ENCODE assay signal across 11 mouse cellular contexts in genomic region chr12:82189076-82189675, GRCm38 (mm10). TPM values are rescaled to one million over a fixed set of nuclear protein-coding genes. Genes with fewer than 3 reads are reported as not detected.
DNase-seq lines count a peak whose midpoint lies in the region; ATAC-seq and TF ChIP-seq lines count a peak whose summit lies in the region.
"Had no signal": no experiment of that assay in that cellular context is flagged by ENCODE, and none has a peak within 500 bp of the region (broad histone marks: within the 10 kb centered on the region; RNA-seq: fewer than 3 reads in every experiment).

No protein-coding gene starts in this region.

- no peak for TF ChIP-seq POLR2A in spleen, adult 2 months (IDR thresholded peaks at IDR 0.05; ENCODE audit: low read depth, low read length)
- TF ChIP-seq POLR2A in thymus, adult 2 months (IDR thresholded peaks at IDR 0.05; ENCODE audit: control insufficient read depth, extremely low read depth, insufficient read depth, low read length, poor library complexity) = no peak

- peak overlapping the region; percentile 34; the same call in 1 of the 2 replicates for H3K9ac ChIP-seq in heart, embryonic 11.5 days (ENCODE audit: low read depth, low read length)
- no peak overlapping the region for H3K9ac ChIP-seq in limb, embryonic 11.5 days (ENCODE audit: low read length)
- no peak overlapping the region for H3K9ac ChIP-seq in midbrain, embryonic 13.5 days (replicated peaks)

- H3K4me3 ChIP-seq in heart, embryonic 11.5 days (ENCODE audit: low read depth, low read length) = no peak overlapping the region
- no peak overlapping the region for H3K4me3 ChIP-seq in spleen, adult 2 months (ENCODE audit: extremely low read depth, insufficient read depth, insufficient read length)
- no peak overlapping the region for H3K4me3 ChIP-seq in limb, embryonic 11.5 days (ENCODE audit: low read depth, low read length)
- H3K4me3 ChIP-seq in midbrain, embryonic 13.5 days (replicated peaks) = no peak overlapping the region
- H3K4me3 ChIP-seq in thymus, adult 2 months (ENCODE audit: control insufficient read depth, insufficient read depth, low read length) = no peak overlapping the region

- H3K36me3 ChIP-seq in heart, embryonic 11.5 days (ENCODE audit: control insufficient read depth, insufficient read depth, low read length) = no peaks in the 10 kb centered on the region
- H3K36me3 ChIP-seq in spleen, adult 2 months (ENCODE audit: control insufficient read depth, insufficient read depth, low read length) = no peaks in the 10 kb centered on the region
- H3K36me3 ChIP-seq in limb, embryonic 11.5 days (ENCODE audit: control insufficient read depth, insufficient read depth, low read length) = no peaks in the 10 kb centered on the region
- H3K36me3 ChIP-seq in midbrain, embryonic 13.5 days = no peaks in the 10 kb centered on the region
- no peaks in the 10 kb centered on the region for H3K36me3 ChIP-seq in thymus, adult 2 months (ENCODE audit: control insufficient read depth, insufficient read depth, low read length)

- no peaks in the 10 kb centered on the region for H3K27me3 ChIP-seq in heart, embryonic 11.5 days (ENCODE audit: control insufficient read depth, insufficient read depth, low read length)
- H3K27me3 ChIP-seq in spleen, adult 2 months (ENCODE audit: control insufficient read depth, insufficient read depth, low read length) = no peaks in the 10 kb centered on the region
- H3K27me3 ChIP-seq in limb, embryonic 11.5 days (ENCODE audit: control insufficient read depth, insufficient read depth, low read length) = no peaks in the 10 kb centered on the region
- H3K27me3 ChIP-seq in midbrain, embryonic 13.5 days = no peaks in the 10 kb centered on the region
- H3K27me3 ChIP-seq in thymus, adult 2 months (ENCODE audit: control insufficient read depth, insufficient read depth, low read length) = no peaks in the 10 kb centered on the region

- peaks cover 66% of the 10 kb centered on the region for H3K4me1 ChIP-seq in heart, embryonic 11.5 days (ENCODE audit: control insufficient read depth, insufficient read depth, low read length)
- peaks cover 19% of the 10 kb centered on the region; the same call in 1 of the 2 replicates for H3K4me1 ChIP-seq in spleen, adult 2 months (ENCODE audit: control insufficient read depth, insufficient read depth, insufficient read length)
- peaks cover 38% of the 10 kb centered on the region for H3K4me1 ChIP-seq in limb, embryonic 11.5 days (ENCODE audit: control insufficient read depth, insufficient read depth, low read length)
- peaks cover 7% of the 10 kb centered on the region; the same call in 1 of the 2 replicates for H3K4me1 ChIP-seq in midbrain, embryonic 13.5 days (replicated peaks)
- peaks cover 30% of the 10 kb centered on the region for H3K4me1 ChIP-seq in thymus, adult 2 months (replicated peaks; ENCODE audit: control insufficient read depth, insufficient read depth, low read length)

- 0 out of 2 replicates have a peak overlapping the region, but pooled peaks have one; percentile 29 for H3K27ac ChIP-seq in heart, embryonic 11.5 days (ENCODE audit: low read depth, low read length)
- H3K27ac ChIP-seq in spleen, adult 2 months (ENCODE audit: insufficient read depth, low read length) = peak overlapping the region; percentile 31
- H3K27ac ChIP-seq in limb, embryonic 11.5 days (replicated peaks; ENCODE audit: low read depth, low read length) = peak overlapping the region; percentile 72
- H3K27ac ChIP-seq in midbrain, embryonic 13.5 days = no peak overlapping the region
- H3K27ac ChIP-seq in thymus, adult 2 months (ENCODE audit: control insufficient read depth, insufficient read depth, low read length) = no peak overlapping the region
- H3K27ac ChIP-seq: macrophage had no signal

- no peak overlapping the region for H3K4me2 ChIP-seq in heart, embryonic 11.5 days
- H3K4me2 ChIP-seq in limb, embryonic 11.5 days (ENCODE audit: low read depth, severe bottlenecking) = peak overlapping the region; percentile 8; the same call in 1 of the 2 replicates
- H3K4me2 ChIP-seq in midbrain, embryonic 13.5 days (replicated peaks) = no peak overlapping the region

- H3K9me3 ChIP-seq in heart, embryonic 11.5 days (replicated peaks; ENCODE audit: control insufficient read depth, low read length) = no peaks in the 10 kb centered on the region
- no peaks in the 10 kb centered on the region for H3K9me3 ChIP-seq in limb, embryonic 11.5 days (ENCODE audit: control insufficient read depth, low read length)
- H3K9me3 ChIP-seq in midbrain, embryonic 13.5 days = no peaks in the 10 kb centered on the region

- no peak for DNase-seq in heart, postnatal 10 days
- DNase-seq in spleen, adult 2 months (ENCODE audit: low read depth in 1 of 2, low spot score in 2 of 2) = no peak
- no peak for DNase-seq in spleen, postnatal 4 days (ENCODE audit: low spot score in 2 of 2)
- DNase-seq in limb, embryonic 11.5 days (ENCODE audit: low spot score) = peak; percentile 58
- DNase-seq in urinary bladder, postnatal 36 days (ENCODE audit: low spot score in 2 of 2) = no peak
- no peak for DNase-seq in thymus, adult 2 months
- DNase-seq: adrenal gland, postnatal 10 days; cerebellum, postnatal 14 days had no signal

- 34% methylated on average over 6 of the region's 6 CpGs for WGBS in heart, embryonic 11.5 days (ENCODE audit: insufficient replicate concordance)
- 66% methylated on average over 6 of the region's 6 CpGs for WGBS in spleen, adult 2 months
- WGBS in limb, embryonic 11.5 days = 16% methylated on average over 6 of the region's 6 CpGs
- WGBS in midbrain, embryonic 13.5 days = 58% methylated on average over 6 of the region's 6 CpGs
- 66% methylated on average over 6 of the region's 6 CpGs for WGBS in thymus, adult 2 months

- intact Hi-C loops in heart, postnatal 10 days (cut with DNase I) = loop anchor here (5.0 kb wide), 1 partner anchor 33 kb away; no protein-coding TSS in a partner anchor

- TF ChIP-seq CTCF in spleen, adult 2 months (IDR thresholded peaks at IDR 0.05; ENCODE audit: extremely low read depth, insufficient read depth, insufficient read length, insufficient replicate concordance) = no peak
- TF ChIP-seq CTCF in thymus, adult 2 months (IDR thresholded peaks at IDR 0.05; ENCODE audit: borderline replicate concordance, control insufficient read depth, extremely low read depth, insufficient read depth, low read length, poor library complexity) = no peak

- no peak for ATAC-seq in heart, embryonic 11.5 days (replicated peaks; ENCODE audit: insufficient number of reproducible peaks, low FRiP score, low TSS enrichment)
- peak; percentile 85; the same call in 1 of the 2 replicates for ATAC-seq in limb, embryonic 11.5 days (ENCODE audit: insufficient number of reproducible peaks, low FRiP score, low TSS enrichment, low read depth)
- no peak for ATAC-seq in midbrain, embryonic 13.5 days

RNA-seq across cellular contexts. Expression of gene Sipa1l1, which starts 20.1 kb away (rescaled TPM):
- 33.5 and 37.2 TPM in 2 replicates for polyA plus RNA-seq in heart, embryonic 11.5 days (2014; fragmentation: Nextera tagmentation; extraction: Ambion mirVana)
- 10 to 100 TPM; 19.4 to 19.9 TPM for total RNA-seq in heart, postnatal 10 days (2021)
- polyA plus RNA-seq in spleen, adult 2 months (2012; rRNA removed) = 16.4 and 17.1 TPM in 2 replicates
- polyA plus RNA-seq in limb, embryonic 11.5 days (2014; fragmentation: Nextera tagmentation; extraction: Ambion mirVana) = 32.5 and 35.9 TPM in 2 replicates
- 14.3 and 15.7 TPM in 2 replicates for polyA plus RNA-seq in midbrain, embryonic 13.5 days (2015; fragmentation: Nextera tagmentation; extraction: Ambion mirVana)
- polyA plus RNA-seq in thymus, adult 2 months (2012; rRNA removed) = 43.7 and 50.0 TPM in 2 replicates

Comparison
In these comparisons a context has a peak if more than half of its experiments do, and no peak if none do; other contexts are left out.
1. H3K27ac ChIP-seq: peak in heart, embryonic 11.5 days (single experiment), spleen, adult 2 months (single experiment) and limb, embryonic 11.5 days (single experiment); none in midbrain, embryonic 13.5 days (single experiment) and thymus, adult 2 months (single experiment).